Mouse (Mus musculus) ovary, adult 18-20 months (tissue): ENCODE measurements at regions not wholly inside any gene's neighbourhood (a gene's known extent, or its start where the extent isn't known, plus 50 kb on each side); places are given as distances from the start of the nearest gene placed in this dataset.

ENCODE experiments used
- DNase-seq: peaks from one replicate; pipeline ENCODE4 v3.0.0; 2022; ENCODE audit warnings: low spot score, mixed read lengths

GRCm38 (mm10) chr13:47868656-47869055 lies 392.4 kb upstream of the Id4 start:
- no peak for DNase-seq

GRCm38 (mm10) chr13:47869670-47870532 lies 391.1 kb upstream of the Id4 start:
- no peak for DNase-seq

GRCm38 (mm10) chr13:47872645-47873044 lies 388.4 kb upstream of the Id4 start:
- DNase-seq: no peak

GRCm38 (mm10) chr13:47892569-47892968 lies 368.5 kb upstream of the Id4 start:
- DNase-seq: no peak

- DNase-seq: no peak
Measured at GRCm38 (mm10) chr13:47894331-47894730, 366.7 kb upstream of the Id4 start.

- no peak for DNase-seq
Measured at GRCm38 (mm10) chr13:47895256-47895655, 365.8 kb upstream of the Id4 start.

GRCm38 (mm10) chr13:47896646-47897045 lies 364.4 kb upstream of the Id4 start:
- no peak for DNase-seq

GRCm38 (mm10) chr13:47909851-47910530 lies 351.0 kb upstream of the Id4 start:
- no peak for DNase-seq

- no peak for DNase-seq
Measured at GRCm38 (mm10) chr13:47910531-47910910, 350.5 kb upstream of the Id4 start.

GRCm38 (mm10) chr13:47916456-47916855 lies 344.6 kb upstream of the Id4 start:
- no peak for DNase-seq

- DNase-seq: no peak
Measured at GRCm38 (mm10) chr13:47917370-47917769, 343.7 kb upstream of the Id4 start.

GRCm38 (mm10) chr13:47921044-47921443 lies 340.0 kb upstream of the Id4 start:
- DNase-seq: no peak

GRCm38 (mm10) chr13:47940696-47941095 lies 320.3 kb upstream of the Id4 start:
- no peak for DNase-seq

- no peak for DNase-seq
Measured at GRCm38 (mm10) chr13:47942368-47942787, 318.6 kb upstream of the Id4 start.

GRCm38 (mm10) chr13:47943645-47944044 lies 317.4 kb upstream of the Id4 start:
- no peak for DNase-seq

GRCm38 (mm10) chr13:47948098-47948865 lies 312.7 kb upstream of the Id4 start:
- DNase-seq: no peak

GRCm38 (mm10) chr13:47950456-47950855 lies 310.6 kb upstream of the Id4 start:
- no peak for DNase-seq

- no peak for DNase-seq
Measured at GRCm38 (mm10) chr13:47951043-47951442, 310.0 kb upstream of the Id4 start.

- DNase-seq: no peak
Measured at GRCm38 (mm10) chr13:47952946-47953345, 308.1 kb upstream of the Id4 start.

- DNase-seq: no peak
Measured at GRCm38 (mm10) chr13:47953776-47954175, 307.3 kb upstream of the Id4 start.

- DNase-seq: no peak
Measured at GRCm38 (mm10) chr13:47955504-47955903, 305.5 kb upstream of the Id4 start.

GRCm38 (mm10) chr13:47957662-47958061 lies 303.4 kb upstream of the Id4 start:
- no peak for DNase-seq

- no peak for DNase-seq
Measured at GRCm38 (mm10) chr13:47974216-47974615, 286.8 kb upstream of the Id4 start.
